Mouse (Mus musculus): Measurements from ENCODE around the gene Krtcap2.

Gene Krtcap2

DNA sequence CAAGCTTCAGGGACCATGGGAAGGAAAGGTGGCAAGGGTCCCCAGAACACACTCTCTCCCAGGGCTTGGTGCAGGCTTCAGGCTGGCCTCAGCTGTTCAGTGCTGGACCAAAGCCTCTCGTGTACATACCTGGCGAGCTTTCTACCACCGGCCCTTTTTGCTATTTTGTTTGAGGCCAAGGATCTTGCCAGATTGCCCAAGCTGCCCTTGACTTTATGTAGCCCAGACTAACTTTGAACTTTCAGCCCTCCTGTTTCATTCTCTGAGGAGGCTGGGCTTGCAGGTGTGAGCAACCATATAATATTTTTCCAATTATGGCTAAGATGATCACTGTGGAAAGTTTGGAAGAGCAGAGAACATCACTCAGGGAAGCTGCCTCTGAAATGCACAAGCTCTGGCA is 38.5 kb downstream of the Krtcap2 start:
- DNase-seq, result no peak

DNA sequence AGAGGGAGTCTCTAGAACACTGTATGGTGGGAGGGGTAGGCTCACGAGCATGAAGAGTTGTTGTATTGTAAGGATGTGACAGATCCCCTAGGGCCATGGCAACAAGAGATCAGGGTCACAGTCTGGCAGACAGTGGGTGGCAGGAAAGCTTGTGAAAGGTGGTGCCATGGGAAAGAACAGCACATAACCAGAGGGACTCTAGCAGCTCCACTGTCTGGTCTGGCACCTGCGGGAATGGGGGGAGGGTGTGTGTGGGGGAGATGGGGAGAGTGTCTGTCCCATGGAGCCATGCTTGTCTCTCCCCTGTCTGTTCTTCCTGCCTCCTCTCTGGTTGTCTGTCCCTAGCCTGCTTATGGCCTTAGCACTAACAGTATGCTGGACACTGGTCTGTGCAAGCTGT is 39.8 kb downstream of the Krtcap2 start:
- no peak for DNase-seq

DNA sequence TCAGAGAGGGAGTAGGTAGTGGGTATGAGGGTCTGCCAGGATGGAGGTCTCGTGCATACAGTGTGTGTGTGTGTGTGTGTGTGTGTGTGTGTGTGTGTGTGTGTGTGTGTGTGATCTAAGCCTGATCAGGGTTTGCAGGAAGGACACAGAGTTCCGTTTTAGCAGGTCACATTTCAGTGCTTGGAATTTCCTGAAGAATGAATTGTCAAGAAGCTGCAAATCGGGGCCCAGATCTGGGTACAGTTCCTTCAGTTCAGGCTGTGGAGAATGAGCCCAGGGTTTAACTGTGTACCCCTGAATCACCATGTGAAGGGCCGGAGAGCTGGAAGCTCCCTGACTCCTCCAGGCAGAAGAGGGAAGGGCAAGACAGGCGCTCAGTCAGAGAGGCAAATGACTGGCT is 41.5 kb downstream of the Krtcap2 start:
- DNase-seq, result no peak

DNA sequence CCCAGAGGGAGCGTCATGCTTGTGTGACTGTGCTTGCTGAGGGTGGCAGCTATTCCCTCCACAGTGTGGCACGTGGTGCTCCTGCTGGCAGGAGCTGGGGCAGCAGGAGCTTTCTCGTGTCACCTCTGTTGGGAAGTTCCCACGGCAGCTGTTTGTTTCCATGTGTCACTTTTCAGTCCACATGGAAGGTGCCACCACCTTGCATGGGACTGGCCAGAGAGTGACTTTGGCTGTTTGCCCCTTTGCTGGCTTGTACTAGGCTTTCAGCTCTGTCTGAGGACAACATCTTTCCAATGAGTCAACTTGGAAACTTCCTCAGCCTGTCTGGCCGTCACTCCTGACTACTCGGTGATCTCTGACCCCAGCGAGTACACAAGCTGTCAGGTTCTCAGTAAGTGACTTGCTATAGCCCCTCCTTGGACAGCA is 42.8 kb downstream of the Krtcap2 start:
- no peak for DNase-seq

DNA sequence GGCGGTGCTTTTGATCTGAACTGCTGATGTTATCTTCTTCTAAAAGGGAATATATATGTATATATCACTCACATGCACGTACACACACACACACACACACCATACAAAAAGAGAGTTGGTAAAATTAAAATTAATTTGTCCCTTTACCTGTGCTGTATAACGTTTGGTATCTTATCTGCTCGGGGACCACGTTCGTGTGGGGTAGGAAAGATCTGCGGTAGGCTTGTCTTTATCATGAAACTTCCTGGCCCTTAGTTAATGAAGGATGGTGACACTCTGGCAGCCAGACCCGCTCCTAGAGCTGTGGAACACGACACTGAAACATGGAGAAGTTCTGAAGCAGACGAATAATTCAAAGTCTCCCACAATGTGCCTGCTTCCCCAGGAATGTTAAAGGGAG is 46.1 kb downstream of the Krtcap2 start:
- no peak for DNase-seq

DNA sequence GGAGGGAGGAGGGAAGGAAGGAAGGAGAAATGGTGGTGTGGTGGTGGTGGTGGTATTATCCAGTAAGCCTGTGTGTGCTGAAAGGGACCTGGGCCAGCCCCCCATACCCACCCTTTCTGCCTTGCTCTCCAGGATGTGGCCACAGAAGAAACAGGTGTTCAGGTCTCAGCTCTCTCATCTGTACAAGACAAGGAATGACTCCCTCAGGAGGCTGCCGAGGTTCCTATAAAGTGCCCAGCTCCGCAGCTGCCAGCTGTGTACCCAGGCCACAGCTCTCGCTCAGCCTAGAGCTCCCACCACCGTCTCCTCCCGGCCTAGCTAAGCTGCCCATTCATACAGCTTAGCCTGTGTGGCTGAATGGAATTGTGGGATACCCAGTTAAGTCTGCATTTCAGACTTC is 46.5 kb downstream of the Krtcap2 start:
- DNase-seq, result no peak

DNA sequence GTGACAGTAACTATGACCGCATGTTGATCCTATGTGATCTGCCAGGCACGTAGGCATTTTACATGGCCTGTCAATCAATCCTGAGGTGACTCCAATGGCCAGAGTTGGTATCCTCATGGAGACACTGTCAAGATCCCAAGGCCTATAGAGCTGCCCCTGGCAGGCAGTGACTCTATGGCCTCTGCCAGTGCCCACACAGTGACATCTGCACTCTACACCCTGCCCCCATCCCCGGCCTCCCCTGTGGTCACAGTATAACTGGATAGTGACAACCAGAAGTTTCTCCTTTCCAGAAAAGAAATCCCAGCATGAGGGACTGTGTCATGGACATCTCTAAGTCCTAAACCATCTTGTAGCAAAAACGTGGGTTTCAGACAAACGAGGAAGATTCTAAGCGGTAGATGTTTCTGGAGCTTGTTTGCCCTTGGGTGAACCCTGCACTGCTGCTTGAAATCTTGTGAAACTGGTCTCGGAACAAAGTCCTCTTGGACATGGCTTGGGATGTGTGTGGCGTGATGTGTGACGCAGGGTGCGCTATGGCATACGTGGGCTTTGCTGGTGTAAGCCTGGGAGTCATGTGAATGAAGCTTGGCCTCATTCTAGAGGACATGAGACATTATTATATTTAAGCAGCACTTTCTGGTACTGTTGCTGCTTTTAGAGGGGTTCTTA is 47.6 kb downstream of the Krtcap2 start:
- no peak for DNase-seq

DNA sequence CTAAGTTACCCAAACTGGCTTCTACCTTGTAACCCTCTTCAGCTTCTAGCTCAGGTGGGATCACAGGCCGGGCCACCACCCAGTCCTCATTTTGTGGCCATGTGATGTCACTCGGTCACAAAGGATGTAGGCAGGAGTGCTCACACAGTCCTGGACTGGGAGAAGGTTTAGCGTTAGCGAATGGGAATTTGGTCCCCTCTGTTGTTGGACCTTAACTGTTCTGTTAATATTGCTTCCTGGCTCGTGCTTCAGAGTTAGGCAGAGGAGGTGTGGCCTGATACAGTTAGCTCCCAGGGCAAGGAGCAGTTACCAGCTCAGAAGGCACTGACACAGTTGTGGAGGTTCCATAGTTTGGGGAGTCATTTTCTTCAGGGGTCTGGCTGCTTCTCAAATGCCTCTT is 48.4 kb downstream of the Krtcap2 start:
- no peak for DNase-seq

DNA sequence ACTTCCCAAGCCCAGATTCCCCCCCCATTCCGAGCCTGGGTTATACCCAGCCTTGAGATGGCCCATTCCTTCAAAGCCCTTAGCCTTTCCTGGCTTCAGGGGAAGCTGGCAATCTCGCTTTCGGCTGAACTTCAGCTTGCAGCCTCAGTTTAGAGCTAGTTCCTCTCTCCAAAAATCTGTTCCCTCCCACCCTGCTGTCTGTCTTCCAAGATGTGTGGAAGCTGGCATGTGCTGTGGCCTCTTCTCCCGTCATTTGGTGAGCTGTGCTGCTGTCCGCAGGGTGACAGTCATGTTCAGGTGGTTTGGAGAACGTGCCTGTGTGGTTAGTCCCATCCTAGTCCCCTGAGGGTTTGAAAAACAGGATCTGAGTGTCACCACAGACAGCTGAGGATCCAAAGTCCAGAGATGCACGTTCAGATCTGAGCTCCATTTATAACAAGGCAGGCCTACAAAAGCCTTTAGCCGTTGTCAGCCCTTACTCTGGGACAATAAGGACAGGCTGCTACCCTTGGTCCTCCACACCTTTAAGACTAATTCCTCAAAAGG is 50.0 kb downstream of the Krtcap2 start:
- DNase-seq, result peak; percentile 54

DNA sequence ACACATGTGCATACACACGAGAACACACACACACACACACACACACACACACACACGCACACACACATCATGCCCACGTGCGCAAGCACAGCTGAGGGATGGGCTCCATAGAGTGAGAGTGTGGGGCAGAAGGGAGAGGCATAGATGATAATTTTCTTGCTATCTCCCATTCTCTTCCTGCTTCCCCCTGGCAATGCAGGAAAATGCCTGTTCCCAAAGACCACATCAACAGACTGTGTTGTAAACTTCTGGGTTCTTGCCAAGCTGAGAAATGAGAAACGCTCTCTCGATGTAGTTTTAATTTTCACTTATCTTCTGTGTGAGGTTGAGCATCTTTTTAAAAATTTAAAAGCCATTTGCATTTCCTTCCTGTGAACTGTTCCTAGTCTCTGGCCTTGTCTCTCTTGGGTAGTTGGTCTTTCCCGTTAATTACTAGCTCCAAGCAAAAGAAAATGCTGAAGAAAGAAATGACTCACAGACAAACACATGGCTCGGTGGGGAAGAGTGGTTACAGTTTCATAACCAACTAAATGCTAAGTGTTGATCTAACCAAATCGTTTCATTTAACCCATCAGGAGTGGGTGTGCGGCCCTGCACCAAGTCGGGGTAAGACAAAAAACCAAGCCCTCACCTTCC is 51.1 kb downstream of the Krtcap2 start:
- no peak for DNase-seq

DNA sequence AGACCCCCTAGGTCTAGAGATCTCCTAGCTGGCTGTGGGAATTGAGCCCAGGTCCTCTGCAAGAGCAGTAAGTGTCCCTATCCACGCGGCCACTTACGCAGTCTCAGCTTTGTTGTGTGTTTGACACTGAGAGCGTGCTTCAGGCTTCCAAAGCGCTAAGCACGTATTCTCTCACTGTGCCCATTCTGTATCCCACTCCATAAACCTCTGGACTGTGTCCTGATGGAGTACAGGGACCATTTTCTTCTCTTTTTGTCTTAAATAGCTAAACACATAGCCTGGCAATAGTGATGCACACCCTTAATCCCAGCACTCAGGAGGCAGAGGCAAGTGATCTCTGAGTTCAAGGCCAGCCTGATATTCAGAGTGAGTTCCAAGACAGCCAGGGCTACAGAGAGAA is 53.1 kb downstream of the Krtcap2 start:
- DNase-seq, result no peak

DNA sequence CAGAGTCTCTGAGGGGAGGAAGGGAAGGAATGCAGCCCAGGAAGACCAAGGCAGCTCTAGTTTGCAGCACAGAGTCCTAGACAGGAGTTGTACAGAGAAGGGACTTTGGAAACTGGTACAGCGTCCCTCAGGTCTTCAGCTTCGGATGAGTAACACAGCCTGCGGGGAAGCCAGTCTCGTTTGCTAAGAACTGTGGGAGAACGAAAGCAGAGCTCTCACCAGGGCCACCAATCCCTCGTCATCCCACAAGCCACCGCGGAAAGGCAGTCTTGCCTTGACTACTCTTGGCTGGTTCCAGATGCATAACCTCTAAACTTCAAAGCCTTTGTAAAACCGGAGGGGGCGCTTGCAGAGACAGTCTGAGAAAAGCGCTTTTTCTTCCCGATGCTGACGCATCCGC is 53.7 kb downstream of the Krtcap2 start:
- no peak for DNase-seq

Measured in layer of hippocampus, adult 9-11 months (tissue).